Mouse (Mus musculus): Measurements from ENCODE around the gene Cmpk2.
"Not testable (repeated sequence)": the region's sequence is repeated elsewhere in the genome, so short reads cannot be mapped to it uniquely, and the experiment has no call there.

The Cmpk2 gene

GRCm38 (mm10) chr12:26469098-26470041, at the start of gene Cmpk2:
Cmpk2 (plus strand) TSS chr12:26469204.
- in situ Hi-C loops (cut with MboI, MseI), result no loop called here

GRCm38 (mm10) chr12:26424841-26425240, 44.2 kb upstream of the Cmpk2 start:
- in situ Hi-C loops (cut with MboI, MseI), result no loop called here

GRCm38 (mm10) chr12:26428771-26429170, 40.2 kb upstream of the Cmpk2 start:
- in situ Hi-C loops (cut with MboI, MseI), result not testable (repeated sequence)

GRCm38 (mm10) chr12:26436334-26436733, 32.7 kb upstream of the Cmpk2 start:
- in situ Hi-C loops (cut with MboI, MseI), result no loop called here

DNA sequence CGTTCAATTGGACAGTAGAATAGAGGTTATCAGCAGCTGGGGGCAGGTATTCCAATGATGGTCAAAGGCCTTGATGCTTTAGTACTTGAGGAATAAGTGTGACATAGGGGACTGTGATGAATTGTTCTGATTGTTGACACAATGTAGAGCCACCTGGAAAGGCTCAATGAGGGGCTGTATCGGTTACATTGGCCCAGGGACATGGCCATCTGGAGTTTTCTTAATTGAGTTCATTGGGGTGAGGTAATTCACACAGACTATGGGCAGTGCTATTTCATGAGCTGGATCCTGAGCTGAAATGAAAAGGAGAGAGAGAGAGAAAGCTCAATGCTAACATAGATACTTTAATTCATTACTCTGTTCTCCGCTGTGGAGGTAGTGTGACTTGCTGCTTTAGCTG, 31.1 kb upstream of the Cmpk2 start:
- in situ Hi-C loops (cut with MboI, MseI), result no loop called here

DNA sequence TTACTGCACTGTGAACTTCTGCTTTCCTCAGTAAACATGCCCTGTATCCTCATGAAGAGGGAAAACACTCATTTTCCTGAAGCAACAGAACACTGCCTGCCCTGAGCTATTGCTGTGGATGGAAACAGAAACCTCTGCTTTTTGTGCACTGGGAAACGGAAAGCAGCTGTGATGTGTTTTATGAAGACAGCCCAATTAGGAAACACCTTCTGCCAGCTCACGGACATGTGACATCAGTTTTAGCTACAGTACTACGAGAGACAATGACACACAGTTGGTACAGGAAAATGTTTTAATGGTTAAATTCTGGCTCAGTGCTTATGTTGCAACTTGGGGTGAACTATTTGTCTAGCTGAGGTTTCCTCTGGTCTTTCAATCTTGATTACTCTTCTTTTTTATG, 29.6 kb upstream of the Cmpk2 start:
- in situ Hi-C loops (cut with MboI, MseI), result no loop called here

DNA sequence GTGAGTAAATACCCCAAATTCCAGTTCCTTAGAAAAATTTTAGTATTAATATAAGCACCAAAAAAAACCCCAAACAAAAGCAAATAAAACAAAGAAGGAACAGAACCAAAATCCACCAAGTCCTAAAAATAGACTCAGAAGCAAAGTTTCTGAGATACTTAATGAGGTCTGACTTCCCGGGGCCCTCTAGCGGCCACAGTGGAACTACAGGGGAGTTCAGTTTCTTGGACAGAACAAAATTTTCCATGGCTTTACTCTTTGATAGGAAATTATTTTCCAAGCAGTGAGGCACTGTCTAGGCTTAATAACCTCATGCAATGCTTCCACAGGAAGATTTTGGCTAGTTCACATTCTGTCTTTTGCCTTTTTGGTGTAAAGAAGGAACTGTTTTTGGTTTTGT, 24.9 kb upstream of the Cmpk2 start:
- in situ Hi-C loops (cut with MboI, MseI), result no loop called here

DNA sequence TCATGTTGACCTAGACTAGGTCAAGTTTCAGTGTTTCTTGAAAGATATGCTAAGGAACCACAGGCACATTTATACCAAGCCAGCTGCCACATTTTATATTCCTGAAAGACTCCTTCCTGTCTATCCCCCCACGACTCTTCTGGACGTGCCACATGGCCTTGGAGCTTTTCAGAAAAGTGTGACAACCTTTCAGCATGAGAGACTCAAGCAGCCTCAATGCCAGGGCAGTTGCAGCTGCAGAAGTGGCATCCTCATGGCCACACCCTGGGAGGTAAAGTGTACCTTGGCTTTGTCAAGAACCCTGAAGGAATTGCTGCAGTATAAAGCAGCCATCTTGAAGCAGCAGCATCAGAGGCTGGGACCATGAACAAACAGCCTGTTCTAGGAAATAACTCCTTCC, 24.5 kb upstream of the Cmpk2 start:
- in situ Hi-C loops (cut with MboI, MseI), result no loop called here

DNA sequence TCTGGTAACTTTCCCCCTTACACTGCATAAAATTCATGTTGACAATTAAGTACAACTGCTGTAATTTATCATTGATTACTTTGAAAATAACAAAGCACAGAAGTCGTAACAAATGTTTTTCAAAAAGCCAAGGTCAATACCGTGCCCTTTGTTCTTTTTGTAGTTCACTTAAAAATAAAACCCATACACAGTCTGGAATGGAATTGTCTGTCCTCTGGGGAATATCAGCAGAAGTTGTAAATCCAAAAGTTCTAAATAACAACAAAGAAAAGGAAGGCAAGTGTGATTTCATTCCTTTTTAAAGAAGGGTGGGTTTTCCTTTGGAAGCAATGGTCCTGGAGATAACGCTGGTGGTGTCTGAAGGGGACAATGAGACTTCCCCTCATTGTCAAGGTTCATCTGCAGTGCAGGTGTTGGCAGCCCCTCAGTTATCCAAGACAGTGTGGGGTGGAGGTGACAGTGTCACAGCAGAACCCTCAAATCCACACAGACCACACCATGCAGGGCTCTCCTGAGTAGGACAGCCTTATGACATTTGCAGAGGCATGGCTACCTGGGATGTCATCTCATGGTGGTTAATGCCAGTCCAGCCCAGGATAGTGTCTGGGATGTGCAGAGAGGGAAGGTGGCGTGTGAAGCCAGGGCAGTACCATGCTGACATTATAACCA, 22.5 kb upstream of the Cmpk2 start:
- in situ Hi-C loops (cut with MboI, MseI), result no loop called here

- in situ Hi-C loops (cut with MboI, MseI), result no loop called here
Measured at GRCm38 (mm10) chr12:26449483-26449882, 19.5 kb upstream of the Cmpk2 start.

DNA sequence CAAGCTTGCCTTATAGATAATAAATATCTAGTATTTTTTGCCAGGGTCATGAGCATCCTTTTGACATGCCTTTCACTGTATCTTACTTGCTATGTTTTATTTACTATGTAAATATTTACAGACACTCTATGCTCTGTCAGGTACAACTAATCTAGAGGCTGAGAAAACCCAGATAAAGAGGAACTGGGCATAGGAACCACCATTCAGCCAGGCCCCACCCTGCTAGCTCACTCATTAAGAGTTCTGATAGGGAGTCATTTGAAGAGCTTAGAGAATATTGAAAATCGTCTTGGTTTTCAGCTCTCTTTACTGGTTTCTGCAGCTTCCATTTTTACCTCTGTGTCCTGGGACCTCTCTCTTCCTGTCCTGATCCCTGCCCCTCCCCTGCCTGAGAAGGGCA, 17.9 kb upstream of the Cmpk2 start:
- in situ Hi-C loops (cut with MboI, MseI), result no loop called here

DNA sequence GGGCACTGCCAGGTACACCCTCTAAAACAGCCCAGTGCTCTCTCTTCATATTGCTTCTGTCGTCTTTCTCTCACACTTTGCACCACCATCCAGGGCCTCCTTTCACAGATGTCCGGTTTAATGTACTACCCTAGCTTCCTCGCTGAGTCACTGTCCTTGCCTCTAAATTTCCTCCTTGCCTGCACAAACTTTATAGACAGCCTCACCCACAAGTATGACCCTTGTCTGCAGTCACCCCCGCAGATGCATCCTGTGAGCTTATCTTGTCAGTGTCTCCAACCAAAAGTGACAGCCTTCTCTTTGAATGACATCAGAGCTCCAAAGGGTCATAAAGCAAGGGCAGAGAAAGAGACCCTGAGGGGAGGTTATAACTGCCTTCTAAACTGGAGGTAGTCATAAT, 16.1 kb upstream of the Cmpk2 start:
- in situ Hi-C loops (cut with MboI, MseI), result no loop called here

DNA sequence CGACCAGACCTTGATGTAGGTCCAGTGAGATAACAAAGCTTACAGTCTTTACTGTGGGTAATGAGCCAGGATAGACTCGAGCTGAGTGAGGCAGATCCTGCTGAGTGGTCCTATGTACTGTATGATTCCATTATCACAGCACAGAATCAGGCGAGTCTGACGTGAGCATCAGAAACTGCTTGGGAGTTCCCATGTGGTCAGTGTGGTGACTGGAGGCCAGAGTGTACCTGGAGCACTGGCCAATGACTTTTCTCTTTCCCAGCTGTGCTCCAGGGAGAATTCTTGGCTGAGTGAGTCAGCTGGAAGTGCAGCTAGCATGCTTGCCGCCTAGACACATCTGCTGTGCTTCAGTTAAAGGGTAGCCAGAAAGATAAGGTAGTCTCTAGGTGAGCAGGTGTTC, 14.3 kb upstream of the Cmpk2 start:
- in situ Hi-C loops (cut with MboI, MseI), result no loop called here

GRCm38 (mm10) chr12:26456028-26456698, 12.8 kb upstream of the Cmpk2 start, which contains the start of gene Rsad2:
Rsad2 (minus strand) TSS chr12:26456452.
- in situ Hi-C loops (cut with MboI, MseI), result no loop called here

DNA sequence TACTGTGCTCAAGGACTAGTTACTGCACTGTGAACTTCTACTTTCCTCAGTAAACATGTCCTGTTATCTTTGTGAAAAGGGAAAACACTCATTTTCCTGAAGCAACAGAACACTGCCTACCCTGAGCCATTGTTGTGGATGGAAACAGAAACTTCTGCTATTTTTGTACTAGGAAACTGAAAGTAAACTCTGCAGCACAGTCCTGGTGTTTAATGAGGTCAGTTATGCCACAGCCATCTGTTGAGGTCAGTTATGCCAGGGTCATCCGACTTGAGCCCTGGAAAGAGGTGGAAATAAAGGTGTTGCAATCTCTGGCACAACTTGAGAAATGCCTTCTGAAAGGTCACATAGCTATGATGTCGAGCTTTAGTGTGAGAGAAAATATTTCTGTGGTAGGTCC, 8.9 kb upstream of the Cmpk2 start:
- in situ Hi-C loops (cut with MboI, MseI), result no loop called here

DNA sequence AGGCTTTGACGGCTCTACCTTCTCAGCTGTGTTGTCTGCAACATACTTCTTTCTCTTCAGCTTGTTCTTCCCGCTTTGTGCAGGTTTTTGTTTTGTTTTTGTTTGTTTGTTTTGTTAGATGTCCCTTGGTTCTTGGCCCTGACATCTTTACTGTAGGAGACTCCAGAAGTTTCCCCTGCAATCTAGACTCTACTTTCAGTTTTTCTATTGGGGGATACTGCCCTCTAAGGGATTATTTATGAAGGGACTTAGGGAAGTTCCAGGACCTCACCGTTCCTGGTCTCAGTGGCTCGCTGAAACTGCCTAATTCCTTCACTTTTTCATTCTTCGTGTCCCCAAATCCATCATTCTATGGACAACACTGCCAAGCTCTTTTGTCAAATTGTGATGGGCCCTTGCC, 3.4 kb upstream of the Cmpk2 start:
- in situ Hi-C loops (cut with MboI, MseI), result no loop called here

GRCm38 (mm10) chr12:26470042-26470409, 1.0 kb downstream of the Cmpk2 start:
- in situ Hi-C loops (cut with MboI, MseI), result no loop called here

- in situ Hi-C loops (cut with MboI, MseI), result no loop called here
Measured at GRCm38 (mm10) chr12:26471376-26471775, 2.4 kb downstream of the Cmpk2 start.

- in situ Hi-C loops (cut with MboI, MseI), result no loop called here
Measured at GRCm38 (mm10) chr12:26472770-26473481, 3.9 kb downstream of the Cmpk2 start.

GRCm38 (mm10) chr12:26473746-26474145, 4.7 kb downstream of the Cmpk2 start:
- in situ Hi-C loops (cut with MboI, MseI), result no loop called here

DNA sequence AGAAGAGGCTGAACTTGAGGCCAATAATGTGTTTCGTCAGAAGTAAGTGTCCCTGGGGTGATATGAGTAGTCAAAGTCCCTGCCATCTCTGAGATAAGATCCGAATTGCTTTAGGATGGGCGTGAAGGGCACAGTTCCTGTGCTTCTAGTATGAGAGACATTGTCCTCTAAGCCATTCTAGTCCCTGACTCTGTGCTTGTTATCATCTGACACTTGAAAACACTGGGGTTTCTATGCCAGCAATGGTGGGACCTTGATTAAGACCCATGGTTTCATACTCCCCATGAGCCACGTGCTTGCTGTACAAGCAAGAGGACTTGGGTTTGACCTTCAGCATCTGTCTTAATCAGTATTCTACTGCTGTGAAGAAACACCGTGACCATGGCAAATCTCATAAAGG, 8.2 kb downstream of the Cmpk2 start:
- in situ Hi-C loops (cut with MboI, MseI), result no loop called here
